Mouse (Mus musculus) heart, postnatal 0 days (tissue): ENCODE measurements around the gene Scml4. TPM values are rescaled to one million over a fixed set of nuclear protein-coding genes. Genes with fewer than 3 reads are reported as not detected.

Source experiments
- ATAC-seq: fragments of 200-750 bp; cut with Nextera tagmentation; 2 replicates; pipeline ENCODE4 v1.8.0; 2017; ENCODE audit warnings: low read depth, moderate number of reproducible peaks, moderate library complexity; ENCODE audit not compliant: insufficient read depth
- DNase-seq: peaks from one replicate; pipeline ENCODE4 v3.0.0-alpha.2; 2016; ENCODE audit warnings: low spot score
- H3K27ac ChIP-seq: fragments of 300-500 bp; sonication (generic); 2 replicates; pipeline ENCODE4 v1.5.1; 2014; ENCODE audit warnings: low read depth, mild to moderate bottlenecking
- H3K27me3 ChIP-seq: fragments of 300-500 bp; sonication (generic); 2 replicates; pipeline ENCODE4 v1.6.1; 2014; ENCODE audit warnings: low read length, mixed read lengths; ENCODE audit not compliant: control insufficient read depth, insufficient read depth
- H3K36me3 ChIP-seq: fragments of 300-500 bp; sonication (generic); replicated peaks from 2 replicates; pipeline ENCODE4 v1.6.1; 2014; ENCODE audit warnings: low read length, mixed read lengths; ENCODE audit not compliant: control insufficient read depth, insufficient read depth
- H3K4me1 ChIP-seq: fragments of 300-500 bp; sonication (generic); 2 replicates; pipeline ENCODE4 v1.6.1; 2014; ENCODE audit warnings: antibody characterized with exemption; ENCODE audit not compliant: control insufficient read depth, insufficient read depth
- H3K4me2 ChIP-seq: fragments of 300-500 bp; sonication (generic); 2 replicates; pipeline ENCODE4 v1.6.1; 2014; ENCODE audit warnings: low read depth, mild to moderate bottlenecking, low read length, moderate library complexity
- H3K4me3 ChIP-seq: fragments of 300-500 bp; sonication (generic); 2 replicates; pipeline ENCODE4 v1.5.1; 2014; ENCODE audit warnings: low read depth, low read length
- H3K9ac ChIP-seq: fragments of 300-500 bp; sonication (generic); replicated peaks from 2 replicates; pipeline ENCODE4 v1.6.1; 2014; ENCODE audit warnings: low read depth, low read length, mixed read lengths
- H3K9me3 ChIP-seq: fragments of 300-500 bp; sonication (generic); replicated peaks from 2 replicates; pipeline ENCODE4 v1.6.1; 2016; ENCODE audit warnings: low read length; ENCODE audit not compliant: control insufficient read depth
- CTCF ChIP-seq: IDR thresholded peaks from 2 replicates; pipeline ENCODE4 v1.5.1; 2016; ENCODE audit warnings: antibody characterized with exemption, control low read depth, low read depth
- EP300 ChIP-seq: IDR thresholded peaks from 2 replicates; pipeline ENCODE4 v1.6.1; 2016; ENCODE audit warnings: antibody characterized with exemption, low read depth
- WGBS: fragments of 180-500 bp; shearing (Covaris S2); extraction: QIAGEN DNeasy Blood & Tissue Kit; methylation state at CpG from one replicate; pipeline ENCODE4 v1.1.7; 2014; 5-methylcytosine and 5-hydroxymethylcytosine counted together
- polyA plus RNA-seq: library from polyadenylated mRNA; unstranded; fragments of >200 nt; fragmentation: Nextera tagmentation; extraction: Ambion mirVana; gene quantifications from 2 replicates; pipeline ENCODE4 v1.2.1, GENCODE M21; 2015
- total RNA-seq: library from RNA; depleted of rRNA; stranded (reverse); fragments of >200 nt; gene quantifications from 2 replicates; pipeline ENCODE4 v1.2.3, GENCODE M21; 2014; ENCODE audit warnings: low replicate concordance

Gene Scml4
- total and polyA plus RNA-seq, 2 experiments from 2014 or later = 0.19 to 1.2 TPM

DNA sequence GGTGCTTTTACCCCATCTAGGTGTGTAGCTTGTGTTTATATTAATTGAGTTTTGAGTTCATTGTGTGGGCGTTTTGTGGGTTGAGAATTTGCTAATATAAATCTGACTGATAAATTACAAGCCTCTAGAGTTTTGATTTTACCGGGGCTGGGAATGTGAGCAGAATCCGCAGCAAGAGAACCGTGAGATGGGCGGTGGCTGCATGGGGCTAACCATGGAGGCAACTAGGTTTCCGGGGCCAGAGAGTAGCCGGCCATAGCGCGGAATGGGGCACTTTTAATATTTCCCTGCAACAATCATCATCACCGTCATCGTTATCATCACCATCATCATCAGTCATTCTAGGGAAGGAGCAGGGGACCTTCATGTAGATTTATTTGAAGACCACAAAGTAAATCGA lies 59.6 kb downstream of the Scml4 start:
- Histone ChIP-seq H3K4me2 (no peak overlapping the region), H3K9me3 (no peaks in the 10 kb centered on the region), H3K4me1 (no peaks in the 10 kb centered on the region), H3K27me3 (no peaks in the 10 kb centered on the region), H3K27ac (no peak overlapping the region), H3K36me3 (no peaks in the 10 kb centered on the region), H3K9ac (no peak overlapping the region), H3K4me3 (no peak overlapping the region)
- no peak for DNase-seq
- 88% methylated on average over 12 of the region's 12 CpGs for WGBS
- TF ChIP-seq CTCF (no peak), EP300 (no peak)
- no peak for ATAC-seq

DNA sequence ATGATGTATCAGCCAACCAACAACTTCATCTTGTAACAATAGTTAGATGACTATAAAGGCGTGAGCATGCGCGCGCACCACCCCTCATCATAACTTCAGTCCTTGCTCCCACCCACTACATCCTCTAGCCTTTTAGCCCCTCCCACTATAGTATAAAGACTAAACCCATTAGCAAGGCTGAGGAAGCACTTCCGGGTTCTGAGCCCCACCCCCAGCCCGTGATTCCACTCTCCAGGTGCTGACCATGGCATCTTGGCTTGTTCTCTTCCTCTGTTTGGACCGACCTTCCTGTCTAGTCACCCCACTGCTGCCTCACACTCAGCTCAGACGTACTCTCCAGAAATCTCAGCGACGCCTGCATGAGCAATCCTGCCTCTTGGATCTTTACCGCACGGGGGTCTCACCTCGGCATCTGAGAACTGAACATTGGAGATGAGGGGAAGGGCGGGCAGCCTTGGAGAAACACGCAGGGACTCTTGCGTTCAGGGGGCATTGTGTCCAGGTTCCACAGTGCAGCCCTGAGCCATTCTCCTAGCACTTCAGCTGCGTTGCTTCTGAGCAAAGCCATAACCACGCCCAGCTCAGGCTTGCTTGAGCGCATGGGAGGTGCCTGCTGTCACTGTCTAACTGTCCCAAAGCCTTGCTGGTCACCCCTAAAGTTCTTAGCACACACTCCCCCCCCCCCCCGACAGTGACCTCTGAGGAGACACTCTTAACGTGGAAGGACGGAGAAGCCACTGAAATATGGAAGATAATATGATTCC lies 65.1 kb downstream of the Scml4 start:
- no peak for TF ChIP-seq EP300
- TF ChIP-seq CTCF = no peak
- Histone ChIP-seq H3K9ac (no peak overlapping the region), H3K9me3 (no peaks in the 10 kb centered on the region), H3K4me3 (no peak overlapping the region), H3K36me3 (no peaks in the 10 kb centered on the region), H3K27me3 (no peaks in the 10 kb centered on the region), H3K4me2 (peak overlapping the region; percentile 51), H3K27ac (no peak overlapping the region), H3K4me1 (no peaks in the 10 kb centered on the region)
- DNase-seq = no peak
- ATAC-seq = no peak
- 62% methylated on average over 22 of the region's 22 CpGs for WGBS

DNA sequence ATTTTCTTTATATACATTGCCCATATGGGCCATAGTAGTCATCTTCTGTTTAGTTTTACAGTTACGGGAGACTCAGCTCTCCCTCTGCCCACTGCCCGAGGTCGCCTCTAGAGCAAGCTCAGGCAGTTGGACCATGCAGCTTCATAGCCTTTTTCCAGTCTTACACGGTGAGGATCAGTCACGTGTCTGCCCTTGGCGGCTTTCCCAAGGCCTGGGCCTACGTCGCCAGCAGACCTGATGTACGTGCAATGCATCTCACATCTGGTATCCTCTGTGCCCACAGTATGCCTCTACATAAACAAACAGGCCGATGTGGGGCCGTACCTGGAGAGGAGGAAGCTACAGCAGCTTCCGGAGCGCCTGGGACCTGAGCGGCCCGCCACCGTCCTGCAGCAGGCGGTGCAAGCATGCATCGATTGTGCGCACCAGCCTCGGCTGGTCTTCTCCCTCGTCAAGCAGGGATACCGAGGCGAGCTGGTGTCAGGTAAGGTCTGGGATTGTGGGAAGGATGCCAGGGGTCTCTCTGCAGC lies 70.0 kb downstream of the Scml4 start:
- TF ChIP-seq EP300 = no peak
- no peak overlapping the region for H3K4me2 ChIP-seq
- H3K27ac ChIP-seq = no peak overlapping the region
- peaks cover 5% of the 10 kb centered on the region; the same call in 1 of the 2 replicates for H3K4me1 ChIP-seq
- no peak overlapping the region for H3K4me3 ChIP-seq
- no peaks in the 10 kb centered on the region for H3K27me3 ChIP-seq
- H3K9me3 ChIP-seq = no peaks in the 10 kb centered on the region
- no peak for ATAC-seq
- no peak overlapping the region for H3K9ac ChIP-seq
- DNase-seq = no peak
- WGBS = 79% methylated on average over 23 of the region's 23 CpGs
- no peaks in the 10 kb centered on the region for H3K36me3 ChIP-seq

DNA sequence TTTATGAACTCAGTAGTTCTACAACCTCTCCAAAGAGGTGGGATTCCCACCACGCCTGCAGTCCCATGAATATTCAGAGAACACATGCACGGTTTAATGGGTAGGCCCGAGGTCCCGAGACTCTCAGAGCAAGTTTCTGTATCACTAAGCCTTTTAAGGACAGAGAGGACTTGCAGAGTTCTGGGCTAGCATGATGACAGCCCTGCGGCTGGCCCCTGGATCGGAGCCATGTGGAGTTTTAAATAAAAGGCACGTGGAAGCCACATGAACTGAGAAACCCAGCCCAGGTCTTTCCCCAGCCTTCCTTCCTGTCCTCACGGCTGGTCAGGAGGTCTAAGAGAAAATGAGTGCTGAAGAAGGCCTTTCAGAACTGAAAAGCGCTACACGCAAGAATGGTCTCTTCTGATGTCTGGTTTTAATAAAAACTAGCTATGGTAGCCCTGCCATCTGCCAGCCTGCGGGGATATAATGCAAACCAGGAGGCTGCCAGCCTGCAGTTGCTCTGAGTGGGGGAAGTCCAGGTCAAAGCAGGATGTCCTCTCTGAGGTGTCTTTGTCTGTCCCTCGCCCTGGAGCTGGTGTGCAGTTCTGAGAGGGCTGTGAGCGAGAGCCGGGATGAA lies 72.8 kb downstream of the Scml4 start:
- Histone ChIP-seq H3K27me3 (no peaks in the 10 kb centered on the region), H3K4me3 (no peak overlapping the region), H3K36me3 (no peaks in the 10 kb centered on the region), H3K4me2 (no peak overlapping the region), H3K27ac (no peak overlapping the region), H3K9me3 (no peaks in the 10 kb centered on the region), H3K4me1 (peaks cover 5% of the 10 kb centered on the region; the same call in 1 of the 2 replicates), H3K9ac (no peak overlapping the region)
- WGBS = 46% methylated on average over 14 of the region's 14 CpGs
- DNase-seq (peak; percentile 16), ATAC-seq (no peak)
- TF ChIP-seq EP300 = no peak

DNA sequence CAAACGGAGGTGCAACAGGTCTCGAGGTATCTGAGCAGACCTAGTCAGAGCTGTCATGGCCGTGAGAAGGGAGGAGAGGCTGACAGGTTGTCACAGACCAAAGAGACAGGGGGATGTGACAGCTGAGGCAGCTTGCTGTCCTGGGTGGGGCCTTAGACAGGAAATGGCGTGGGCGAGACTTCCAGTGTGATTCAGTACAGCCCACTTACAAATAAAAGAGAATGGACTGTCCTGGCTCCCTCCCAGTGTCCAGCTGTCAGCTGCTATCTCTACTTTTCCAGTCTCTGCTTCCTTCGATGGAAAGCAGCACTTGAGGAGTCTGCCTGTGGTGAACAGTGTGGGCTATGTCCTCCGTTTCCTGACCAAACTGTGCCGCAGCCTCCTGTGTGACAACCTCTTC lies 74.5 kb downstream of the Scml4 start:
- DNase-seq = peak; percentile 75
- 24% methylated on average over 8 of the region's 8 CpGs for WGBS
- peak overlapping the region; percentile 22; the same call in 1 of the 2 replicates for H3K4me3 ChIP-seq
- TF ChIP-seq EP300 (no peak), CTCF (no peak)
- no peaks in the 10 kb centered on the region for H3K36me3 ChIP-seq
- peak overlapping the region; percentile 38 for H3K4me2 ChIP-seq
- H3K4me1 ChIP-seq = peaks cover 5% of the 10 kb centered on the region; the same call in 1 of the 2 replicates
- no peak overlapping the region for H3K9ac ChIP-seq
- H3K27ac ChIP-seq = peak overlapping the region; percentile 55; the same call in 1 of the 2 replicates
- no peaks in the 10 kb centered on the region for H3K27me3 ChIP-seq
- peak; percentile 62 for ATAC-seq
- no peaks in the 10 kb centered on the region for H3K9me3 ChIP-seq
